In the genomic region with DNA sequence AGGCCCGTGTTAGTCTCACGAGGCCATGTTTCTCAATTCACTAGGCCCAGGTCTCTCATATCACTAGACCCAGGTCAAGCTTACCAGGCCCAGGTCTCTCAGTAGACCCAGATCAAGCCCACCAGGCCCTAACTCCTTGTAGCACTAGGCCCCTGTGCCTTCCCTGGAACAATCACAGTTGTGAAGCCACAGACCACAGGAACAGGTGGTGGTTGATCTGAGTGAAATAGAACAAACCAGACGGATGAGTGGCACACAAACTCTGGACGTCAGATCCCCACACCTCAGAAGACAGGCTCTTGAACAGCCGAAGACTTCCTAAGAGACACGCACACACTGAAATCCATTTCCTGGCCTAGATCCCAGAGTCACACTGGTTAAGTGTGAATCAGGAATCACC, we compare ENCODE assay signal across 23 mouse cellular contexts. TPM values are rescaled to one million over a fixed set of nuclear protein-coding genes. Genes with fewer than 3 reads are reported as not detected.
DNase-seq lines count a peak whose midpoint lies in the region; ATAC-seq and TF ChIP-seq lines count a peak whose summit lies in the region.
"Had no signal": no experiment of that assay in that cellular context is flagged by ENCODE, and none has a peak within 500 bp of the region (broad histone marks: within the 10 kb centered on the region; RNA-seq: fewer than 3 reads in every experiment).

No protein-coding gene starts in this region.

- H3K36me3 ChIP-seq in midbrain, embryonic 10.5 days: no peaks in the 10 kb centered on the region
- no peaks in the 10 kb centered on the region for H3K36me3 ChIP-seq in midbrain, embryonic 14.5 days (ENCODE audit: control insufficient read depth, insufficient read depth, low read length)
- H3K36me3 ChIP-seq in embryonic facial prominence, embryonic 10.5 days (replicated peaks): no peaks in the 10 kb centered on the region
- no peaks in the 10 kb centered on the region for H3K36me3 ChIP-seq in small intestine, adult 2 months (ENCODE audit: control insufficient read depth, insufficient read depth, low read length)
- H3K36me3 ChIP-seq: limb, embryonic 13.5 days; liver, embryonic 15.5 days; midbrain, embryonic 15.5 days had no signal

- H3K9ac ChIP-seq in midbrain, embryonic 14.5 days (replicated peaks; ENCODE audit: low read length): no peak overlapping the region
- H3K9ac ChIP-seq: liver, embryonic 15.5 days; midbrain, embryonic 15.5 days had no signal

- peak overlapping the region; percentile 84; the same call in 1 of the 2 replicates for H3K27ac ChIP-seq in midbrain, embryonic 10.5 days (replicated peaks)
- no peak overlapping the region for H3K27ac ChIP-seq in midbrain, embryonic 14.5 days (replicated peaks; ENCODE audit: low read depth, low read length)
- peak overlapping the region; percentile 11; the same call in 1 of the 2 replicates for H3K27ac ChIP-seq in embryonic facial prominence, embryonic 10.5 days (replicated peaks)
- H3K27ac ChIP-seq in small intestine, adult 2 months (ENCODE audit: insufficient read depth, low read depth, low read length): peak overlapping the region; percentile 12
- H3K27ac ChIP-seq: limb, embryonic 13.5 days; liver, embryonic 15.5 days; midbrain, embryonic 15.5 days had no signal

- no peak overlapping the region for H3K4me3 ChIP-seq in midbrain, embryonic 10.5 days
- no peak overlapping the region for H3K4me3 ChIP-seq in midbrain, embryonic 14.5 days (replicated peaks; ENCODE audit: low read depth, low read length)
- H3K4me3 ChIP-seq in embryonic facial prominence, embryonic 10.5 days: no peak overlapping the region
- no peak overlapping the region for H3K4me3 ChIP-seq in small intestine, adult 2 months (ENCODE audit: low read depth, low read length)
- H3K4me3 ChIP-seq: limb, embryonic 13.5 days; liver, embryonic 15.5 days; midbrain, embryonic 15.5 days had no signal

- no peaks in the 10 kb centered on the region for H3K9me3 ChIP-seq in midbrain, embryonic 10.5 days (replicated peaks)
- H3K9me3 ChIP-seq in midbrain, embryonic 14.5 days (ENCODE audit: control insufficient read depth, low read length): no peaks in the 10 kb centered on the region
- no peaks in the 10 kb centered on the region for H3K9me3 ChIP-seq in embryonic facial prominence, embryonic 10.5 days
- H3K9me3 ChIP-seq: limb, embryonic 13.5 days; liver, embryonic 15.5 days; midbrain, embryonic 15.5 days had no signal

- peaks cover 15% of the 10 kb centered on the region for H3K4me1 ChIP-seq in midbrain, embryonic 10.5 days
- peaks cover 7% of the 10 kb centered on the region for H3K4me1 ChIP-seq in midbrain, embryonic 14.5 days (ENCODE audit: control insufficient read depth, insufficient read depth, low read length)
- peaks cover 31% of the 10 kb centered on the region for H3K4me1 ChIP-seq in embryonic facial prominence, embryonic 10.5 days
- H3K4me1 ChIP-seq in small intestine, adult 2 months (ENCODE audit: control insufficient read depth, insufficient read depth, insufficient read length, low read length): peaks cover 7% of the 10 kb centered on the region; the same call in 1 of the 2 replicates

- ATAC-seq in midbrain, embryonic 14.5 days (ENCODE audit: low FRiP score, low TSS enrichment): no peak
- peak; percentile 22 for ATAC-seq in CD4-positive, CD25-positive, alpha-beta regulatory T cell, adult 4 months
- no peak for ATAC-seq in erythroblast, adult 5-6 weeks (replicated peaks; ENCODE audit: low FRiP score, poor library complexity, severe bottlenecking)
- ATAC-seq: forebrain, embryonic 14.5 days; hindbrain, embryonic 16.5 days; midbrain, embryonic 15.5 days; Patski had no signal

- no peak for TF ChIP-seq POLR2A in small intestine, adult 2 months (IDR thresholded peaks at IDR 0.05; ENCODE audit: low read depth, low read length)

- DNase-seq in midbrain, embryonic 10.5 days (ENCODE audit: low spot score): no peak
- no peak for DNase-seq in midbrain, embryonic 14.5 days
- DNase-seq in embryonic facial prominence, embryonic 10.5 days (ENCODE audit: low spot score): no peak
- no peak for DNase-seq in Muller cell, postnatal 12 days (ENCODE audit: inconsistent ontology term)
- DNase-seq: adrenal gland, postnatal 36 days; cerebellum, adult 8-10 months; kidney, adult 8-10 months; kidney, postnatal 4 days; lung, postnatal 4 days had no signal

- no peak overlapping the region for H3K4me2 ChIP-seq in midbrain, embryonic 14.5 days (ENCODE audit: low read length)
- H3K4me2 ChIP-seq: heart, embryonic 11.5 days; limb, embryonic 13.5 days; liver, embryonic 15.5 days; midbrain, embryonic 15.5 days had no signal

- 93% methylated on average over 6 of the region's 6 CpGs for WGBS in midbrain, embryonic 10.5 days
- WGBS in midbrain, embryonic 14.5 days: 93% methylated on average over 6 of the region's 6 CpGs
- WGBS in embryonic facial prominence, embryonic 10.5 days: 93% methylated on average over 6 of the region's 6 CpGs
- WGBS in small intestine, adult 2 months: 82% methylated on average over 6 of the region's 6 CpGs

- TF ChIP-seq CTCF in small intestine, adult 2 months (IDR thresholded peaks at IDR 0.05; ENCODE audit: extremely low read depth, insufficient read length, insufficient replicate concordance, low read depth, low read length): no peak

- no peaks in the 10 kb centered on the region for H3K27me3 ChIP-seq in midbrain, embryonic 10.5 days (ENCODE audit: low read depth, poor library complexity, severe bottlenecking)
- H3K27me3 ChIP-seq in midbrain, embryonic 14.5 days (ENCODE audit: control insufficient read depth, insufficient read depth, low read length): no peaks in the 10 kb centered on the region
- no peaks in the 10 kb centered on the region for H3K27me3 ChIP-seq in embryonic facial prominence, embryonic 10.5 days (replicated peaks; ENCODE audit: low read depth, poor library complexity, severe bottlenecking)
- no peaks in the 10 kb centered on the region for H3K27me3 ChIP-seq in small intestine, adult 2 months (ENCODE audit: control insufficient read depth, insufficient read depth, low read length)
- H3K27me3 ChIP-seq: limb, embryonic 13.5 days; liver, embryonic 15.5 days; midbrain, embryonic 15.5 days; Patski had no signal

RNA-seq across cellular contexts. Expression of a gene that starts 15.7 kb away (rescaled TPM):
- polyA plus RNA-seq in midbrain, embryonic 10.5 days (2016; fragmentation: Nextera tagmentation; extraction: Ambion mirVana): not detected in 2 replicates
- polyA plus RNA-seq in midbrain, embryonic 14.5 days (2014; fragmentation: Nextera tagmentation; extraction: Ambion mirVana): 0.08 and 0.11 TPM in 2 replicates
- polyA plus RNA-seq in CD4-positive, CD25-positive, alpha-beta regulatory T cell, adult 4 months (2017; shearing (Covaris generic)): 100 to 1,000 TPM; 529 to 771 TPM
- 0.09 TPM in 1 of 2 replicates, not detected in the other for polyA plus RNA-seq in embryonic facial prominence, embryonic 10.5 days (2016; fragmentation: Nextera tagmentation; extraction: Ambion mirVana)
- 7.2 and 11.8 TPM in 2 replicates for polyA plus RNA-seq in small intestine, adult 2 months (2012; rRNA removed)
- total RNA-seq in erythroblast, adult 5-6 weeks (2015; ENCODE audit: low replicate concordance): 0.42 and 9.0 TPM in 2 replicates
- total RNA-seq in erythroblast, adult 5-6 weeks (2017; ENCODE audit: low replicate concordance): 0.28 and 1.0 TPM in 2 replicates
- polyA plus RNA-seq: forebrain, embryonic 14.5 days; heart, embryonic 11.5 days; neural tube, embryonic 11.5 days had no signal

RNA-seq across cellular contexts. Expression of a gene that starts 20.5 kb away (rescaled TPM):
- polyA plus RNA-seq in midbrain, embryonic 10.5 days (2016; fragmentation: Nextera tagmentation; extraction: Ambion mirVana): 10.0 and 11.0 TPM in 2 replicates
- 5.6 and 7.3 TPM in 2 replicates for polyA plus RNA-seq in midbrain, embryonic 14.5 days (2014; fragmentation: Nextera tagmentation; extraction: Ambion mirVana)
- polyA plus RNA-seq in CD4-positive, CD25-positive, alpha-beta regulatory T cell, adult 4 months (2017; shearing (Covaris generic)): 10 to 100 TPM; 10.2 to 14.3 TPM
- 9.6 and 10.4 TPM in 2 replicates for polyA plus RNA-seq in embryonic facial prominence, embryonic 10.5 days (2016; fragmentation: Nextera tagmentation; extraction: Ambion mirVana)
- polyA plus RNA-seq in small intestine, adult 2 months (2012; rRNA removed): 7.9 and 8.1 TPM in 2 replicates
- total RNA-seq in erythroblast, adult 5-6 weeks (2015; ENCODE audit: low replicate concordance): not detected in 2 replicates
- total RNA-seq in erythroblast, adult 5-6 weeks (2017; ENCODE audit: low replicate concordance): 0.28 and 0.43 TPM in 2 replicates

RNA-seq across cellular contexts. Expression of a gene that starts 33.7 kb away (rescaled TPM):
- polyA plus RNA-seq in midbrain, embryonic 10.5 days (2016; fragmentation: Nextera tagmentation; extraction: Ambion mirVana): 0.02 TPM in 1 of 2 replicates, not detected in the other
- polyA plus RNA-seq in midbrain, embryonic 14.5 days (2014; fragmentation: Nextera tagmentation; extraction: Ambion mirVana): 0.18 and 0.23 TPM in 2 replicates
- not detected for polyA plus RNA-seq in CD4-positive, CD25-positive, alpha-beta regulatory T cell, adult 4 months (2017; shearing (Covaris generic))
- polyA plus RNA-seq in embryonic facial prominence, embryonic 10.5 days (2016; fragmentation: Nextera tagmentation; extraction: Ambion mirVana): not detected in 2 replicates
- polyA plus RNA-seq in small intestine, adult 2 months (2012; rRNA removed): 0.44 and 1.4 TPM in 2 replicates
- total RNA-seq in erythroblast, adult 5-6 weeks (2015; ENCODE audit: low replicate concordance): not detected in 2 replicates
- not detected in 2 replicates for total RNA-seq in erythroblast, adult 5-6 weeks (2017; ENCODE audit: low replicate concordance)
- total RNA-seq: heart, postnatal 25 days had no signal
- polyA plus RNA-seq: limb, embryonic 13.5 days; liver, embryonic 15.5 days had no signal

RNA-seq across cellular contexts. Expression of a gene that starts 42.3 kb away (rescaled TPM):
- polyA plus RNA-seq in midbrain, embryonic 10.5 days (2016; fragmentation: Nextera tagmentation; extraction: Ambion mirVana): 0.21 and 0.52 TPM in 2 replicates
- polyA plus RNA-seq in midbrain, embryonic 14.5 days (2014; fragmentation: Nextera tagmentation; extraction: Ambion mirVana): 0.26 and 0.43 TPM in 2 replicates
- not detected for polyA plus RNA-seq in CD4-positive, CD25-positive, alpha-beta regulatory T cell, adult 4 months (2017; shearing (Covaris generic))
- polyA plus RNA-seq in embryonic facial prominence, embryonic 10.5 days (2016; fragmentation: Nextera tagmentation; extraction: Ambion mirVana): 0.24 and 0.37 TPM in 2 replicates
- 0.11 and 0.14 TPM in 2 replicates for polyA plus RNA-seq in small intestine, adult 2 months (2012; rRNA removed)
- 1.0 TPM in 1 of 2 replicates, not detected in the other for total RNA-seq in erythroblast, adult 5-6 weeks (2015; ENCODE audit: low replicate concordance)
- 0.70 TPM in 1 of 2 replicates, not detected in the other for total RNA-seq in erythroblast, adult 5-6 weeks (2017; ENCODE audit: low replicate concordance)
- total RNA-seq: heart, postnatal 25 days; layer of hippocampus, postnatal 14 days; left cerebral cortex, postnatal 10 days had no signal
- polyA plus RNA-seq: neural tube, embryonic 11.5 days had no signal

Comparison
In these comparisons a context has a peak if more than half of its experiments do, and no peak if none do; other contexts are left out.
1. RNA of a gene that starts 15.7 kb away (polyA plus RNA-seq): 529 to 771 TPM in CD4-positive, CD25-positive, alpha-beta regulatory T cell, adult 4 months; 7.2 to 11.8 TPM in small intestine, adult 2 months, 0.08 to 0.11 TPM in midbrain, embryonic 14.5 days, not detected in midbrain, embryonic 10.5 days and 0.09 TPM in embryonic facial prominence, embryonic 10.5 days; every median in the first group is over 10 times any median in the second.